Mouse (Mus musculus) inflammation-experienced regulatory T-cells, adult 6 months (primary cell): Measurements from ENCODE around the gene Hspbap1. TPM values are rescaled to one million over a fixed set of nuclear protein-coding genes. Genes with fewer than 3 reads are reported as not detected.

Experiments
- ATAC-seq: one replicate; pipeline ENCODE4 v1.8.0; 2017
- polyA plus RNA-seq, 3 experiments: library from polyadenylated mRNA; unstranded; fragments of 100-300 nt; shearing (Covaris generic); gene quantifications; one replicate each; pipeline ENCODE4 v1.2.1; 2017

Hspbap1 gene
- 10 to 100 TPM; 20.7 to 25.2 (median 21.8) TPM for polyA plus RNA-seq

GRCm38 (mm10) chr16:35769878-35770657, at the start of gene Hspbap1:
TSS of gene Hspbap1 (plus strand) at chr16:35770375.
- ATAC-seq, result peak; percentile 87

- no peak for ATAC-seq
Measured at GRCm38 (mm10) chr16:35724561-35724960, 45.6 kb upstream of the Hspbap1 start.

- ATAC-seq, result no peak
Measured at GRCm38 (mm10) chr16:35726601-35727000, 43.6 kb upstream of the Hspbap1 start.

GRCm38 (mm10) chr16:35729151-35729738, 40.9 kb upstream of the Hspbap1 start:
- no peak for ATAC-seq

GRCm38 (mm10) chr16:35732096-35732495, 38.1 kb upstream of the Hspbap1 start:
- no peak for ATAC-seq

- peak; percentile 89 for ATAC-seq
Measured at GRCm38 (mm10) chr16:35734038-35734437, 36.1 kb upstream of the Hspbap1 start.

- no peak for ATAC-seq
Measured at GRCm38 (mm10) chr16:35738096-35738767, 31.9 kb upstream of the Hspbap1 start.

- no peak for ATAC-seq
Measured at GRCm38 (mm10) chr16:35739548-35739947, 30.6 kb upstream of the Hspbap1 start.

- no peak for ATAC-seq
Measured at GRCm38 (mm10) chr16:35740357-35740756, 29.8 kb upstream of the Hspbap1 start.

- ATAC-seq, result no peak
Measured at GRCm38 (mm10) chr16:35740943-35741342, 29.2 kb upstream of the Hspbap1 start.

- no peak for ATAC-seq
Measured at GRCm38 (mm10) chr16:35741621-35742020, 28.6 kb upstream of the Hspbap1 start.

GRCm38 (mm10) chr16:35742251-35742937, 27.8 kb upstream of the Hspbap1 start:
- peak; percentile 90 for ATAC-seq

GRCm38 (mm10) chr16:35747417-35748236, 22.5 kb upstream of the Hspbap1 start:
- no peak for ATAC-seq

GRCm38 (mm10) chr16:35748237-35748603, 22.0 kb upstream of the Hspbap1 start:
- no peak for ATAC-seq

GRCm38 (mm10) chr16:35749385-35749784, 20.8 kb upstream of the Hspbap1 start:
- no peak for ATAC-seq

GRCm38 (mm10) chr16:35751841-35752240, 18.3 kb upstream of the Hspbap1 start:
- no peak for ATAC-seq

GRCm38 (mm10) chr16:35753926-35754325, 16.2 kb upstream of the Hspbap1 start:
- ATAC-seq, result no peak

- ATAC-seq, result no peak
Measured at GRCm38 (mm10) chr16:35755502-35756334, 14.5 kb upstream of the Hspbap1 start.

GRCm38 (mm10) chr16:35756697-35757096, 13.5 kb upstream of the Hspbap1 start:
- ATAC-seq, result no peak

GRCm38 (mm10) chr16:35759401-35759800, 10.8 kb upstream of the Hspbap1 start:
- ATAC-seq, result no peak
